Mouse (Mus musculus) monocyte, adult 2 months (primary cell): ENCODE results near the gene Scimp.
"Not testable (repeated sequence)": the region's sequence is repeated elsewhere in the genome, so short reads cannot be mapped to it uniquely, and the experiment has no call there.

Experiments
- DNase-seq, 2 experiments: peaks; one replicate each; pipeline ENCODE4 v3.0.0; 2022; ENCODE audit warnings: low spot score in 2 of 2, low read depth in 1 of 2

The Scimp gene

GRCm38 (mm10) chr11:70811471-70812240 lies 730 bp downstream of the Scimp start:
- DNase-seq: no peak

GRCm38 (mm10) chr11:70811041-70811440 lies 1.3 kb downstream of the Scimp start:
- no peak for DNase-seq

GRCm38 (mm10) chr11:70809011-70809410 lies 3.4 kb downstream of the Scimp start:
- no peak for DNase-seq

- no peak for DNase-seq
Observed at GRCm38 (mm10) chr11:70808101-70808500, 4.3 kb downstream of the Scimp start.

- no peak for DNase-seq
Observed at GRCm38 (mm10) chr11:70807630-70808029, 4.8 kb downstream of the Scimp start.

- no peak for DNase-seq
Observed at GRCm38 (mm10) chr11:70806697-70807096, 5.7 kb downstream of the Scimp start.

- no peak for DNase-seq
Observed at GRCm38 (mm10) chr11:70805641-70806175, 6.7 kb downstream of the Scimp start.

GRCm38 (mm10) chr11:70804395-70804794 lies 8.0 kb downstream of the Scimp start:
- DNase-seq: no peak

- DNase-seq: no peak
Observed at GRCm38 (mm10) chr11:70803711-70804200, 8.6 kb downstream of the Scimp start.

GRCm38 (mm10) chr11:70802865-70803261 lies 9.5 kb downstream of the Scimp start:
- DNase-seq: no peak

- DNase-seq: no peak
Observed at GRCm38 (mm10) chr11:70802208-70802864, 10.1 kb downstream of the Scimp start.

- no peak for DNase-seq
Observed at GRCm38 (mm10) chr11:70792409-70792808, 20.0 kb downstream of the Scimp start.

GRCm38 (mm10) chr11:70791676-70792075 lies 20.7 kb downstream of the Scimp start:
- DNase-seq: no peak

- no peak for DNase-seq
Observed at GRCm38 (mm10) chr11:70790874-70791551, 21.4 kb downstream of the Scimp start.

- DNase-seq: no peak
Observed at GRCm38 (mm10) chr11:70790426-70790825, 22.0 kb downstream of the Scimp start.

- no peak for DNase-seq
Observed at GRCm38 (mm10) chr11:70788972-70789655, 23.3 kb downstream of the Scimp start.

GRCm38 (mm10) chr11:70787052-70787451 lies 25.3 kb downstream of the Scimp start:
- DNase-seq: peak; percentile 51 to 62

GRCm38 (mm10) chr11:70785908-70786307 lies 26.5 kb downstream of the Scimp start:
- DNase-seq: no peak

GRCm38 (mm10) chr11:70778058-70778457 lies 34.3 kb downstream of the Scimp start:
- not testable (repeated sequence) for DNase-seq

- no peak for DNase-seq
Observed at GRCm38 (mm10) chr11:70777634-70778033, 34.8 kb downstream of the Scimp start.
